Mouse (Mus musculus): ENCODE measurements around the gene Abca8a.

DNA sequence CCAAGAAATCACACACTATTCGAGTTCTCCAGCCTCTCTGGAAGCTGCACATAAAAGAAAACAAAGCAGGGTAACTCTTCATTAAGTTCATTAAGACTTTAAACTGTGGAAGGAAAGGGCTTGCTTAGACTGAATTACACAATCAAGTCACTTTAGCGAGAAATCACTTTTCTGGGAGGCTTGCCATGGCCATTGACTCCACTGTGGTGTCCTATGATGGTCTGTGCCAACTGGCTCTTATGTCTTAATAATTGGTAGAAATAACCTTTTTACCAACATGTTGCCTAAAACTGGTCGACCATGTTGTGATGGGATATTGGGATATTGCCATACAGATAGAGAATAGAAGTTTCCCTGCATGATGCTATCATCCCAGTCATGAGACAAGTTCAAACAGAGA, 1.5 kb downstream of the Abca8a start:
- TF ChIP-seq CTCF (IDR thresholded peaks at IDR 0.05; ENCODE audit: low read depth) (no peak), EP300 (optimal IDR thresholded peaks at IDR 0.05) (no peak)

Measured in stomach, postnatal 0 days (tissue).